Mouse (Mus musculus) megakaryocyte, embryonic 14.5 days (primary cell): ENCODE measurements around the gene Ncoa1. TPM values are rescaled to one million over a fixed set of nuclear protein-coding genes. Genes with fewer than 3 reads are reported as not detected.

ENCODE experiments used
- H3K27me3 ChIP-seq: replicated peaks from 2 replicates; pipeline ENCODE3; 2012; ENCODE audit warnings: inconsistent platforms
- H3K36me3 ChIP-seq: replicated peaks from 2 replicates; pipeline ENCODE3; 2012; ENCODE audit warnings: low read length, inconsistent platforms, mixed read lengths
- H3K4me1 ChIP-seq: 2 replicates; pipeline ENCODE4 v1.6.1; 2012; ENCODE audit warnings: inconsistent platforms
- H3K4me3 ChIP-seq: replicated peaks from 2 replicates; pipeline ENCODE3; 2012; ENCODE audit warnings: moderate library complexity, mild to moderate bottlenecking, inconsistent platforms
- H3K9me3 ChIP-seq: 2 replicates; pipeline ENCODE4 v1.6.1; 2012; ENCODE audit warnings: inconsistent platforms
- FLI1 ChIP-seq: IDR thresholded peaks from 2 replicates; pipeline ENCODE4 v1.6.1; 2012; ENCODE audit warnings: low read length, inconsistent platforms, mixed read lengths
- GATA1 ChIP-seq: IDR thresholded peaks from 3 replicates; pipeline ENCODE4 v1.6.1; 2012; ENCODE audit warnings: mixed read lengths, low read length, inconsistent platforms, borderline replicate concordance
- polyA plus RNA-seq: library from polyadenylated mRNA; stranded (reverse); fragments of >175 nt; gene quantifications from 2 replicates; pipeline ENCODE4 v1.2.3, GENCODE M21; 2012; ENCODE audit warnings: low replicate concordance; ENCODE audit not compliant: insufficient read depth

The Ncoa1 gene
- polyA plus RNA-seq, 1 experiment: 13.0 TPM

DNA sequence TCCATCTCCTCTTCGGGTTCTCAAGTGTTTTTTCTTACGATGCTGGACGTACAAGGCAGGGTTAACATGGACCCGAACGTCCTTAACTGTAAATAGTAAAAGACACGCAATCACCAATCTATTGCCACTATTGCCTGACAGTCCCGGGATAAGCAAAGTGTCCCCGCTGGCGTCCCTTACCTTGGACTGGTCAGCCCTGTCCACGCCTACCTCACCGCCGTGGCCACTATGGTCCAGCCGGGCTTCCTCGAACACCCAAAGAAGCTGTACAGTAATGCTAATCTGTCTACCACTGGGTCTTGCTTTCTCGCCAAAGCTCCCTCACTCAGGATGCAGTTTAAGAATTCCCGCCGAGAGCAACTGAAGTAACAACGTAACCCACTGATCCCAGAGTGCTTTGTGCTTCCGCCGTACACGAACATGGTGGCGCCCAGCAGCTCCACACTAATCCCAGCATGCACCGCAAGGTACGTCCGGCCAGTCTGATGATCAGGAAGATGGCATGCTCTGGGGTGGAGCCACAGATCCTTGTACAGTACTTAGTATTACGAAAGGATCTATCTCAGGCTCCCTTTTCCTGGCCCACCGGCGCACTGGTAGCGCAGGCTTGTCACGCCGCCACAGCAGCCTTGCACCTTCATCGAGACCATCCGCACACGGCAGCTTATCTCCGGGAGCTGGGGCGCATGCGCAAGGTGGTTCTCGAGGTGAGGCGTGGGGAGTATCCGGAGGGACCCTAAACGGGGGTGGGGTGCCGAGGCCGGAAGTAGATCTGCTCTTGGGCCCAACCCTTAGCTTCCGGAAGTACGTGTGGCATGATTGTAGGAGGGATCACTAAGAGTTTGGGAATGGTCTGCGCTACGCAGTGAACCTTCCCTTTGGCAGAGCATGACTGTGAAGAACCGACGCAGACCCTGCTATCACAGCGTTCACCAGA, 243.1 kb downstream of the Ncoa1 start, which contains the start of the genes Ptrhd1 and Cenpo:
Gene Ptrhd1, plus strand, starts transcription at position 456 of the 937 bp plus-strand sequence.
Gene Cenpo, minus strand, starts transcription at position 723 of the 937 bp plus-strand sequence.
- Histone ChIP-seq H3K4me3 (peak within 1 kb of the TSS; percentile 99), H3K36me3 (peaks cover 58% of the 10 kb centered on the region), H3K4me1 (peaks cover 35% of the 10 kb centered on the region), H3K9me3 (no peaks in the 10 kb centered on the region), H3K27me3 (no peaks in the 10 kb centered on the region)
- TF ChIP-seq FLI1: peak; percentile 73
- TF ChIP-seq GATA1: no peak

DNA sequence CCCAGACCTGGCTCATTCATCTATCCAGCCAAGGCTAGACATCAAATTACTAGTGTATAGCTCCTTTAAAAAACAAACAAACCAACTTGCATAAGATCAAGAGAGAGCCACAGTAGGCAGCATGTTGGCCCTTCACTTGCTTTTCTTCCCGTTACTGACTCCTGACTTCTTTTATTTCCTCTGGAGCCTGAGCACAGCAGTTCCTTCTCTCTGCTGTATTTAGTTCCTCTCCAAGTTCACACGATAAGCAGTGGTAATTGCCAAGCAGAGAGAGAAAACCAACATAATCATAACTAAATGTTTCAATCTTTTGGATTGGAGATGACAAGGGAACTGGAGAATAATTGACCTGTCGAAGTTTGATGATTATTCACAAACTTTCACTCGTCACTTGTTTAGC, 244.2 kb downstream of the Ncoa1 start:
- peaks cover 32% of the 10 kb centered on the region for H3K4me1 ChIP-seq
- peak overlapping the region; percentile 99 for H3K4me3 ChIP-seq
- no peaks in the 10 kb centered on the region for H3K27me3 ChIP-seq
- no peaks in the 10 kb centered on the region for H3K9me3 ChIP-seq
- TF ChIP-seq FLI1 (no peak), GATA1 (no peak)
- H3K36me3 ChIP-seq: peaks cover 63% of the 10 kb centered on the region

DNA sequence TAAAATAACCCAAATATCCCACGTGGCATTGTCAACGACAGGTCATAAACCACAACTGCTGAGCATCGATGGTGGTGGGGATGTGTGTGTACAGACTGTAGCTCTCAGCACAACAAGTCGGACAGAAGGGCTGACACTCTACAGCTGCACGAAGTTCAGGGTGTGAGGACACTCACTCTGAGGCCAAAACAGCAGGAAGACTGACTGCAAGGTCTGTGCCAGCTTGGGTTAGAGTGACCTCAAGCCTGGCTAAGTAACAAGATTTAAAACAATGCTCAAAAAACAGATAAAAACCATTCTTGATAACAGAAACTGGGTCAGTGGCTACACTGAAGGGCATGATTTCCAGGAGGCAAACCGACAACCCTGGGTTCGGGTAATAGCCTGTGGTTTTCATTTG, 246.8 kb downstream of the Ncoa1 start:
- TF ChIP-seq GATA1 (no peak), FLI1 (no peak)
- peaks cover 67% of the 10 kb centered on the region for H3K36me3 ChIP-seq
- no peaks in the 10 kb centered on the region for H3K27me3 ChIP-seq
- peaks cover 32% of the 10 kb centered on the region for H3K4me1 ChIP-seq
- H3K9me3 ChIP-seq: no peaks in the 10 kb centered on the region
- H3K4me3 ChIP-seq: no peak overlapping the region

DNA sequence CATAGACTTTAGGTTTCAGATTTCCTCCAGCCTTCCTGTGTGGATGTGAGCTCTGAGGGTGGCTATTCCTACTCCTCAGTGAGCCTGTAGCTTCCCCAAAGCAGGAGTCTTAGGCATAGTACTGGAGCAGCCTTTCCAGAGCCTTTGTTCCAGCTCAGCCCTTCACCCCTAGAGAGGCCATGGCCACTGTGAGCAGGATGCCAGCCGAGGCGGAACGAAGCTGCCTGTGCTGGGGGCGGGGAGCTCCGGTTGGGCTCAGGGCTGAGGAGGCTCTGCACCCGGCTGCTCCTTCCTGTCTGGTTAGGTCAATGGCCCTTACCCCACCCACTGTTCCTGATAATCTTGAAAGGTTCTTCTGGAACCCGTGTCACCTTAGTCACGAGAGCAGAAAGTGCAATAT, 264.1 kb downstream of the Ncoa1 start:
- H3K36me3 ChIP-seq: peaks cover 89% of the 10 kb centered on the region
- H3K4me1 ChIP-seq: peaks cover 17% of the 10 kb centered on the region
- no peaks in the 10 kb centered on the region for H3K9me3 ChIP-seq
- no peaks in the 10 kb centered on the region for H3K27me3 ChIP-seq
- H3K4me3 ChIP-seq: no peak overlapping the region
- TF ChIP-seq GATA1: no peak
- no peak for TF ChIP-seq FLI1

DNA sequence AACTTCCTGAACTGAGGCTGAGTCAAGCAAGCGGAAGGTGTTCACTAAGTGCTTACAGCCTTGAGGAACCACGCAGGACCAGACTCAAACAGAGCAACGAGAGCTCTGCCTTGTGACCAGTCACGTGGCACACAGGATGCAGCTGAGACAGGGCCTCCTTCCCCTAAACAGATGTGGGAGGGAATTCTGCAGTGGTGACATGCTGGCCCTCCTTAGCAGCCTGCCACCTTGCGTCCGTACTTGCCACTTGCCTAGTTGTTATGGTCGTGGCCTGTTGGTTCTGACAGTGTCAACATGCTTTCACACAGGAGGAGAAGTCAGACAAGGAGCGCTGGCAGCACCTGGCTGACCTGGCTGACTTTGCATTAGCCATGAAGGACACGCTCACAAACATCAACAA, 265.8 kb downstream of the Ncoa1 start:
- H3K36me3 ChIP-seq: peaks cover 83% of the 10 kb centered on the region
- H3K4me1 ChIP-seq: peaks cover 17% of the 10 kb centered on the region
- H3K9me3 ChIP-seq: no peaks in the 10 kb centered on the region
- peak overlapping the region; percentile 19 for H3K4me3 ChIP-seq
- H3K27me3 ChIP-seq: no peaks in the 10 kb centered on the region
- TF ChIP-seq GATA1: no peak
- TF ChIP-seq FLI1: no peak

DNA sequence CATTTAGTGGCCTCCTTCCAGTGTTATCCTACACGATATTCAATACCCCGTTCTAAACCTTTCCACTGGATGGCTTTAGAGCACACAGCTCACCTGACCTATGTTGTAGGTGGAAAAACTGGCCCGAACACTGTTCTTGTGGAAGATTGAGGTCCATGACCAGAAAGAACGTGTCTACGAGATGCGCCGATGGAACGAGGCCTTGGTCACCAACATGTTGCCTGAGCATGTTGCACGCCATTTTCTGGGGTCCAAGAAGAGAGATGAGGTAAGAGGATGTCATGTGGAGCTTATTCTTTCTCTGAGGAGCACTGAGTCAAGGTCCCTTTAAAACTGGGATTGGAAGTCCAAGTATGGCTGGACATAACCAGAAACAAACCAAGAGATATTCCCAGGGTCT, 267.8 kb downstream of the Ncoa1 start:
- H3K27me3 ChIP-seq: no peaks in the 10 kb centered on the region
- peaks cover 80% of the 10 kb centered on the region for H3K36me3 ChIP-seq
- no peak for TF ChIP-seq GATA1
- no peak for TF ChIP-seq FLI1
- no peak overlapping the region for H3K4me3 ChIP-seq
- H3K4me1 ChIP-seq: peaks cover 17% of the 10 kb centered on the region
- no peaks in the 10 kb centered on the region for H3K9me3 ChIP-seq

DNA sequence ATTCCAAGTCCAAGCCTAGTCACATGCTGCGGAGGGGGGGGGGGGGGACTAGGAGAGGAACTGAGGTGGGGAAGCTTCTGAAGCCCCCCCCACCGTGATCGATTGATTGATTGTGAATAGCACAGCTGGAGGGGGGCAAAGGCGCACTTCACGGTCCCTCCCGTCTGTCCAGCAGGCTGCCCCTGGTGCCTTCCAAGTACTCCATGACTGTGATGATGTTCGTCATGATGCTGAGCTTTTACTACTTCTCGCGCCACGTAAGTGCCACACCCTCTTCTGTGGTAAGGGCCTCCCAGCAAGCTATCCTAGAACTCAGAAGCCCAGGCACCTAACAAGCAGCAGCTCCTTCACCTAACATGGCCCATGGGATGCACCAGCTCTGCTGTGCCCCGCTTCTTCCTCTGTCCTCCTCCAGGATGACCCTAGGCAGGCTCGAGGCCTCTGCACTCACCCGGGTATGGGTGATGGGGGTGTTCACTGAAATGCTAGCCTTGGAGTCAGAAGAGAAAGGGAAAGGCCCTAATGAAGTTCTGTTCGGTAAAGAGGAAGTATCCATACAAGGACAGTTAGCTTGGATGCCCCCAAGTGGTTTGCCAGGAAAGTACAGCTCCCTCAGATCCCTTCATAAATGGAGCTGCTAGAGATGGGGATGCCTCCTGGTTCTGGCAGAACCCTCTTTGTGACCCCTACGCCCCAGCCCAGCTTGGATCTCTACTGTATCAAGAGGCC, 268.4 kb downstream of the Ncoa1 start:
- H3K27me3 ChIP-seq: no peaks in the 10 kb centered on the region
- peak overlapping the region; percentile 79 for H3K4me3 ChIP-seq
- no peak for TF ChIP-seq FLI1
- no peak for TF ChIP-seq GATA1
- H3K36me3 ChIP-seq: peaks cover 74% of the 10 kb centered on the region
- peaks cover 17% of the 10 kb centered on the region for H3K4me1 ChIP-seq
- H3K9me3 ChIP-seq: no peaks in the 10 kb centered on the region

DNA sequence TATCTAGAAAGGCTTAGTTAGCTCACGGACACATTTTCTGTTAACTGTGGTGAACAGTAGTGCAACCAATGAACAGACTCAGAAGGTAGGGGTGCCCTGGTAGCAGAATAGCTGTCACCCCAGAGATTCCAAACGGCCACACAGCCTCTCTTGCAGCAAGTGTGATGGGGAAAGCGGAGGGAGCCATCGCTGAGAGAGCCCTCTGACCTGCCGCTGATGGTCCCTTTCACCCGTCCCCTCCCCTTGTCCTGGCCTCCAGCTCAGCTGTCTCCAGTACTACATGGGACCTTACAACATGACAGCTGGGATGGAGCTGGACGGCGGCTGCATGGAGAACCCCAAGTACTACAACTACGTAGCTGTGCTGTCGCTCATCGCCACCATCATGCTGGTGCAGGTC, 270.9 kb downstream of the Ncoa1 start:
- TF ChIP-seq GATA1 (no peak), FLI1 (no peak)
- Histone ChIP-seq H3K36me3 (peaks cover 59% of the 10 kb centered on the region), H3K4me3 (peak overlapping the region; percentile 20), H3K4me1 (peaks cover 15% of the 10 kb centered on the region), H3K27me3 (no peaks in the 10 kb centered on the region), H3K9me3 (no peaks in the 10 kb centered on the region)

DNA sequence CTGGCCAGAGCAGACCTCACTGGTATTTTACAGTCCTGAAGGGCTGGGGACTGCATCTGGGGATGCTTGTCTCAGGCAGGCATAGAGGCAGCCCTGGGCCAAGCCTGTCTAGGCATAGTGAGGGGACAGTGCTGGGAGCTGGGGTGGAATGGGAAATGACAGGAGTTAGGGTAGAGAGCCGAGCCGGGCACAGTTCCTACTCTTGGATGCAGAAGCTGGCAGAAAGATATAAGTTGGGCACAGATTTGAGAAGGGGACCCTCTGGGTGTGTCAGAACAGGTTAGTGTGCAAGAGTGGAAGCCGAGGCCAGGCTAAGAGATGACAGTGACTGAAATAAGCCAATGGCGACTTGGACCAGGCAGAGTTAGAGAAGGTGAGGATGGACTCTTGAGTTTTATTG, 274.8 kb downstream of the Ncoa1 start:
- no peak for TF ChIP-seq GATA1
- TF ChIP-seq FLI1: no peak
- H3K9me3 ChIP-seq: no peaks in the 10 kb centered on the region
- peaks cover 43% of the 10 kb centered on the region for H3K36me3 ChIP-seq
- H3K4me1 ChIP-seq: peaks cover 20% of the 10 kb centered on the region
- H3K4me3 ChIP-seq: no peak overlapping the region
- H3K27me3 ChIP-seq: no peaks in the 10 kb centered on the region

DNA sequence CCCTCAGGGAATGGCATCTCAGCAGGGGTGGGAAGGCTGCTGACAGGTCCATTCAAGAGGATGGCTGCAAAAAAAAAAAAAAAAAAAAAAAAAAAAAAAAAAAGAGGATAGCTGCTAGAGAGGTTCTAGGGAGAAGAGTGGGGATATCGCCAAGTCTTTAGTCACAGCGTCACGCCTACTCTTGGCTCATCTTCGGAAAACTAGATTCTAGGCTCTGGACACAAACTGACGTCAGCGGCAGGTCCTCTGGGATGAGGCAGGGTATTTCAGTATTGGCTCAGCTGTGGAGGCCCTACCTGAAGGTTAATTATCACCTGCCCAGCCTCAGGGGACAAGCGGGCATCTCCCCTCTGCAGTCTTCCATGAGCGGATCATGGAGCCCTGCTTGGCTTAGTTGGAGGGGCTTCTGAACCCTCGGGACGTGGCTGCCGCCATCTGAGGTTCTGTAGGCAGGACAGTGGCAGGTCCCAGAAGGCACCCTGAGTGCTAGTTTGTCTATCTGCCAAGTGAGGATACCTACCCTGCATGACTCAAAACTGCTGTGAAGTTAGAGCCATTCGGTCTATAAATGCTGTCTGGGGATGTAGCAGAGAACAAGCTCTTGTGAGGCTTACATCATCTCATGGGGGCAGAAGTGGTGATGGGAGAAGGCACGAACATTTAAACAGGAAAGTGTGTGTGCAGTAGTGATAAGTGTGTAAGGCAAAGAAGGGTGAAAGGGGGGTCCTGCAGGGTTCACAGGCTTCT, 275.4 kb downstream of the Ncoa1 start:
- Histone ChIP-seq H3K4me1 (peaks cover 23% of the 10 kb centered on the region), H3K36me3 (peaks cover 38% of the 10 kb centered on the region), H3K4me3 (no peak overlapping the region), H3K27me3 (no peaks in the 10 kb centered on the region), H3K9me3 (no peaks in the 10 kb centered on the region)
- no peak for TF ChIP-seq GATA1
- no peak for TF ChIP-seq FLI1
